12 mouse cellular contexts compared by ENCODE assay signal in the genomic region with DNA sequence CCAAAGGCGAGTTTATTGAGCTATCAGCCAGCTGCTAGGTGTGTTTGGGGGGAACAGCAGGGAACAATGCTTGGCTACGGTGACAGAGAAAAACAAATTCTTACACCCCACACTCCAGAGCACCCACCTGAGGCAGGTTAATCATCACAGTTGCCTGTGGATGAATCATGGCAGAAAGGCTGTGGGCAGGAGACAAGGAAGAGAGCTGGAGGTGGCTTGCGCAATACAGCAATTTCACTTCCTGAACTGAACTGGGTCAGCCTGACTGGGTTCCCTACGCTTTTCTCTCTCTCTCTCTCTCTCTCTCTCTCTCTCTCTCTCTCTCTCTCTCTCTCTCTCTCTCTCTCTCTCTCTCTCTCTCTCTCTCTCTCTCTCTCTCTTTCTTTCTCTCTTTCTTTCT.
A peak's percentile ranks its signal among the peaks of the same experiment; 100 is the strongest.
DNase-seq lines count a peak whose midpoint lies in the region; ATAC-seq lines count a peak whose summit lies in the region.
"Had no signal": no experiment of that assay in that cellular context is flagged by ENCODE, and none has a peak within 500 bp of the region (broad histone marks: within the 10 kb centered on the region; RNA-seq: fewer than 3 reads in every experiment).

No protein-coding gene starts in this region.

- H3K27ac ChIP-seq in stomach, embryonic 16.5 days (ENCODE audit: low read length), result no peak overlapping the region
- no peak overlapping the region for H3K27ac ChIP-seq in heart, embryonic 12.5 days (ENCODE audit: poor library complexity, severe bottlenecking)
- H3K27ac ChIP-seq: hindbrain, embryonic 15.5 days; layer of hippocampus, adult 2 months; neural tube, embryonic 13.5 days had no signal

- peak; percentile 23 for DNase-seq in adrenal gland, postnatal 10 days
- DNase-seq in adrenal gland, adult 18-20 months (ENCODE audit: low spot score in 2 of 2), result no peak
- DNase-seq in right cerebral cortex, adult 2 months (ENCODE audit: low spot score in 2 of 2), result peak; percentile 47 to 49
- no peak for DNase-seq in right cerebral cortex, postnatal 10 days (ENCODE audit: low spot score in 2 of 2)
- peak; percentile 23 to 53 for DNase-seq in left cerebral cortex, adult 9 months (ENCODE audit: low spot score in 2 of 2)
- no peak for DNase-seq in gastrocnemius, postnatal 4 days (ENCODE audit: low spot score in 2 of 2)
- DNase-seq: cerebellum, adult 18-20 months had no signal

- ATAC-seq in stomach, embryonic 16.5 days (ENCODE audit: insufficient read depth, low FRiP score), result peak; percentile 68; the same call in 1 of the 2 replicates
- no peak for ATAC-seq in heart, embryonic 12.5 days (ENCODE audit: insufficient number of reproducible peaks, low FRiP score)

- no peaks in the 10 kb centered on the region for H3K27me3 ChIP-seq in stomach, embryonic 16.5 days (ENCODE audit: control insufficient read depth, insufficient read depth, low read length)
- no peaks in the 10 kb centered on the region for H3K27me3 ChIP-seq in heart, embryonic 12.5 days (replicated peaks)
- H3K27me3 ChIP-seq: hindbrain, embryonic 15.5 days; neural tube, embryonic 13.5 days had no signal

- 70% methylated on average over 4 of the region's 4 CpGs for WGBS in stomach, embryonic 16.5 days
- 76% methylated on average over 4 of the region's 4 CpGs for WGBS in heart, embryonic 12.5 days

- H3K9ac ChIP-seq in stomach, embryonic 16.5 days (ENCODE audit: low read length), result no peak overlapping the region
- H3K9ac ChIP-seq in heart, embryonic 12.5 days, result no peak overlapping the region
- H3K9ac ChIP-seq: hindbrain, embryonic 15.5 days; neural tube, embryonic 13.5 days had no signal

- no peaks in the 10 kb centered on the region for H3K9me3 ChIP-seq in stomach, embryonic 16.5 days (replicated peaks; ENCODE audit: control insufficient read depth, low read length)
- no peaks in the 10 kb centered on the region for H3K9me3 ChIP-seq in heart, embryonic 12.5 days (replicated peaks)
- H3K9me3 ChIP-seq: hindbrain, embryonic 15.5 days; neural tube, embryonic 13.5 days had no signal

- H3K4me3 ChIP-seq in stomach, embryonic 16.5 days (replicated peaks; ENCODE audit: low read length), result no peak overlapping the region
- no peak overlapping the region for H3K4me3 ChIP-seq in heart, embryonic 12.5 days
- H3K4me3 ChIP-seq: hindbrain, embryonic 15.5 days; layer of hippocampus, adult 2 months; neural tube, embryonic 13.5 days had no signal

- no peak overlapping the region for H3K4me2 ChIP-seq in stomach, embryonic 16.5 days (ENCODE audit: low read depth, low read length)
- H3K4me2 ChIP-seq in heart, embryonic 12.5 days, result no peak overlapping the region
- H3K4me2 ChIP-seq: hindbrain, embryonic 15.5 days; neural tube, embryonic 13.5 days had no signal

- no peaks in the 10 kb centered on the region for H3K36me3 ChIP-seq in stomach, embryonic 16.5 days (ENCODE audit: control insufficient read depth, insufficient read depth, low read length)
- no peaks in the 10 kb centered on the region for H3K36me3 ChIP-seq in heart, embryonic 12.5 days
- H3K36me3 ChIP-seq: hindbrain, embryonic 15.5 days; neural tube, embryonic 13.5 days had no signal

- H3K4me1 ChIP-seq in stomach, embryonic 16.5 days (ENCODE audit: control insufficient read depth, insufficient read depth, low read length), result 0 out of 2 replicates have a peak, but pooled peaks cover 2% of the 10 kb centered on the region
- peaks cover 15% of the 10 kb centered on the region for H3K4me1 ChIP-seq in heart, embryonic 12.5 days (replicated peaks)
- H3K4me1 ChIP-seq: hindbrain, embryonic 15.5 days; neural tube, embryonic 13.5 days had no signal

Comparison
In these comparisons a context has a peak if more than half of its experiments do, and no peak if none do; other contexts are left out.
1. DNase-seq: peak in adrenal gland, postnatal 10 days (single experiment), right cerebral cortex, adult 2 months (2 of 2) and left cerebral cortex, adult 9 months (2 of 2); none in adrenal gland, adult 18-20 months (0 of 2), right cerebral cortex, postnatal 10 days (0 of 2) and gastrocnemius, postnatal 4 days (0 of 2).